Mouse (Mus musculus): Measurements from ENCODE around the gene Actn1.

The Actn1 gene

GRCm38 (mm10) chr12:80135173-80135572, 125.0 kb downstream of the Actn1 start:
- no peak for DNase-seq (ENCODE audit: low spot score)

- no peak for DNase-seq (ENCODE audit: low spot score)
These were observed 127.1 kb downstream of the Actn1 start for GRCm38 (mm10) chr12:80133011-80133545.

GRCm38 (mm10) chr12:80132250-80133003, 127.7 kb downstream of the Actn1 start:
- DNase-seq (ENCODE audit: low spot score) = no peak

DNA sequence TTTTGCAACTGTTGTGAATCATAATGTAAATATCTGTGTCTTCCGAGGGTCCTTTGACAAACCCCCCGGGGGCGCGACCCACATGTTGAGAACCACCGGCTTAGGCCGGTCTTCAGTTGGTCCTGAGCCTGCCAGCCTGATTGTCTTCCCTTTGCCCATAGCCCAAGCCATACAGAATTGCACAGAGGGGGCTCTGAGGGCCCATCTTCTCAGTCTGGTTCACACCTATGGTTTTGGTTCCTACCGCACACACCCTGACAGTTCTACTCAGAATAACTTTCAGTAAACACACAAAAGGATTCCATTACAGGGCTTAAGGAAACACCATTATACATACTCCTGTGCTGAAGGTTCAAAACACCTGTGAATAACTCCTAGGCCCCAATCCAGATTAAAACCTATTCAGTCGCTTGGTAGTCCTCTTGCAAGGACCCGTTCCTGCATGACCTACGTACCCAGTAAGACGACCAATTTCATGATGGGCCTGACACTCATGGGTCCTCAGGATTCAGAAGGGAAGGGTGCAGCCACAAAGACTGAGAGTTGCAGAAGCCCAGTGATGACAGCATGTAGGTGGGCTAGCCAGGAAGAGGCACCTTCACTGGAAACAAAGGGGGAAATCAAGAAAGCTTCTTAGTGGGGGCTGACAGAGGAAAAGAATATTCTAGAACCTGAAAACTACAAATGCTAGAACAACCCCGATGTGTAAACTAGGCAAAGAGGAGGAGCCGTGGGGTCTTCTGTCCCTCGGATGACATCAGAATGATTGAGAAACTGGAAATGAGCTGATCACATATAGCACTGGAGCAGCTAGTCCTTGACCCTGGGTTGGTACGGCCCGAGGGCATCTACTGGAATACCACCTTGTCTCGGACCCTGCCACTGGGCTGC, 128.6 kb downstream of the Actn1 start:
- DNase-seq (ENCODE audit: low spot score) = no peak

DNA sequence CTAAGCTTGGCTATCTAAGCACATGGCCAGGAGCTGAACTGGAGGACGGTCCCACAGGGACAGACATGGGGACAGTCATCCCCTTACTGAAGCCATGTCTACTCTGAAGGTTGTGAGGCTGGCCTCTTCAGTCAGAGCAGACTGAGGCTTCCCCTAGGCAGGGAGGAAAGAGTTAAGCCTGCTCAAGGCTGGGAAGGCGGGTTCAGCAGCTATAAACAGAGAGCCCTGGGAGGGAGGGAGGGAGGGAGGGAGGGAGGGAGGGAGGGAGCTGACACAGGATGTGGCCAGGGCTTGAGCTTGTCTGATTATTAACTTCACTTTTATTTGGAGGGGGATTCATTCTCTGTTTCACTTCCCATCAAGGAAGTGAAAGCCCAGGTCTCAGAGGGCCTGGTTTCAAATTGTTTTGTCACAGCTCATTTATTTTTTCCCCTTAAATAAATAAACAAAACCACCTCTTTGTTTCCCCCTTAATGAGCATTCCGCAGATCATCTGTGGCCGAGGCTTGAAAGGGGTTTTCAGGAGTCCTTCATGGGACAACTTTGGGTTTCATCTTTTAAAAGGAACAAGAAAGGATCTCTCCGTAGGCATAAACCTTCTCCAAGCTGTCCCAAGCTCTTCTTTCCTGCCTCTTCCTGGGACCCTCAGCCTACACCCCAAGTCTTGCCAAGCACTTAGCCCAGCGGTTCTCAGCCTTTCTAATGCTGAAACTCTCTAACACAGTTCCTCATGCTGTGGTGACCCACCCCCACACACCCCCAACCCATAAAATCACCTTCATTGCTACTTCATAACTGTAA, 129.4 kb downstream of the Actn1 start:
- no peak for DNase-seq (ENCODE audit: low spot score)

GRCm38 (mm10) chr12:80129531-80129930, 130.6 kb downstream of the Actn1 start:
- DNase-seq (ENCODE audit: low spot score) = no peak

- no peak for DNase-seq (ENCODE audit: low spot score)
These were observed 132.9 kb downstream of the Actn1 start for GRCm38 (mm10) chr12:80127191-80127762.

- no peak for DNase-seq (ENCODE audit: low spot score)
These were observed 134.9 kb downstream of the Actn1 start for GRCm38 (mm10) chr12:80125316-80125715.

- DNase-seq (ENCODE audit: low spot score) = no peak
These were observed 135.4 kb downstream of the Actn1 start for GRCm38 (mm10) chr12:80124756-80125155.

GRCm38 (mm10) chr12:80124211-80124610, 136.0 kb downstream of the Actn1 start:
- DNase-seq (ENCODE audit: low spot score) = no peak

DNA sequence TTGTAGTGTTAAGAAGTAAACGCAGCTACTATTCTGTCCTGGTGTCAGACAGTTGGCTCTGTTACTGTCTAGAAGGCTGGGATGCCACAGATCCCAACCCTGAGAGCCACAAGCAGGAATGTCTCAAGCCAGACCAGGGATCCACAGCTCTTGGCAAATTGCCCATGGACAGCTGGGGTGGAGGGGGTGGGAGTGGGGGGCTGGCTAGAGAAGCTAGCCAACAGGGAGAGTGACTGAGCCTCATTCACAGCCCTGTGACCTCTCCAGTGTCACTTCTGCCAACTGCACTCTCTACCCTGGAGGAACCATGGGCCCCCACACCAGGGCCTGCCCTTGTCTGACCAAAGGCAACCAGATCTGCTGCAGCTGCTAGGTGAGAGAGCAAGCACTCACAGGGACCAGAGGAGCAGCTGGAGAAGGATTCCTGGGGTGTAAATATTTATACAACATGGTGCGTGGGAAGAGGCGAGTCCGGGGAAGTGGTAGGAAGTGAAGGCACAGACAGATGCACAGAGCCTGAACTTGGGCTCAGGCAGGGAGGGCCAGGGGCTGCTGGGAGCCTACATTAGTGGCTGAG, 136.9 kb downstream of the Actn1 start:
- DNase-seq (ENCODE audit: low spot score) = no peak

- DNase-seq (ENCODE audit: low spot score) = no peak
These were observed 138.7 kb downstream of the Actn1 start for GRCm38 (mm10) chr12:80121438-80121837.

- DNase-seq (ENCODE audit: low spot score) = no peak
These were observed 141.6 kb downstream of the Actn1 start for GRCm38 (mm10) chr12:80118588-80118987.

All from left cerebral cortex, adult 11 months (tissue).